Mouse (Mus musculus) intestine, postnatal 0 days (tissue): ENCODE results near the gene Unc45a. TPM values are rescaled to one million over a fixed set of nuclear protein-coding genes. Genes with fewer than 3 reads are reported as not detected.

ENCODE experiments used
- ATAC-seq: fragments of 200-750 bp; cut with Nextera tagmentation; 2 replicates; pipeline ENCODE4 v1.8.0; 2017; ENCODE audit warnings: mild to moderate bottlenecking, moderate TSS enrichment, moderate library complexity
- H3K27ac ChIP-seq: fragments of 300-500 bp; sonication (generic); 2 replicates; pipeline ENCODE4 v1.5.1; 2014; ENCODE audit warnings: mild to moderate bottlenecking, low read depth, low read length, moderate library complexity
- H3K27me3 ChIP-seq: fragments of 300-500 bp; sonication (generic); replicated peaks from 2 replicates; pipeline ENCODE4 v1.6.1; 2014; ENCODE audit warnings: low read length, mixed read lengths; ENCODE audit not compliant: control insufficient read depth, insufficient read depth
- H3K36me3 ChIP-seq: fragments of 300-500 bp; sonication (generic); 2 replicates; pipeline ENCODE4 v1.6.1; 2014; ENCODE audit warnings: mild to moderate bottlenecking, moderate library complexity; ENCODE audit not compliant: control insufficient read depth, insufficient read depth
- H3K4me1 ChIP-seq: fragments of 300-500 bp; sonication (generic); replicated peaks from 2 replicates; pipeline ENCODE4 v1.6.1; 2014; ENCODE audit warnings: antibody characterized with exemption, low read length, mixed read lengths; ENCODE audit not compliant: control insufficient read depth, insufficient read depth
- H3K4me2 ChIP-seq: fragments of 300-500 bp; sonication (generic); replicated peaks from 2 replicates; pipeline ENCODE4 v1.6.1; 2014; ENCODE audit warnings: low read depth, mild to moderate bottlenecking, moderate library complexity
- H3K4me3 ChIP-seq: fragments of 300-500 bp; sonication (generic); 2 replicates; pipeline ENCODE4 v1.5.1; 2014; ENCODE audit warnings: low read depth, low read length
- H3K9ac ChIP-seq: fragments of 300-500 bp; sonication (generic); 2 replicates; pipeline ENCODE4 v1.6.1; 2014; ENCODE audit warnings: mild to moderate bottlenecking, low read depth, low read length
- H3K9me3 ChIP-seq: fragments of 300-500 bp; sonication (generic); 2 replicates; pipeline ENCODE4 v1.6.1; 2016; ENCODE audit warnings: mixed run types; ENCODE audit not compliant: control insufficient read depth
- CTCF ChIP-seq: sonication (generic); IDR thresholded peaks from 2 replicates; pipeline ENCODE4 v1.5.1; 2016; ENCODE audit warnings: low read depth, mild to moderate bottlenecking, control low read depth, antibody characterized with exemption, moderate library complexity
- WGBS: fragments of 180-500 bp; shearing (Covaris S2); extraction: QIAGEN DNeasy Blood & Tissue Kit; methylation state at CpG from one replicate; pipeline ENCODE4 v1.1.7; 2014; 5-methylcytosine and 5-hydroxymethylcytosine counted together
- polyA plus RNA-seq: library from polyadenylated mRNA; unstranded; fragments of >200 nt; fragmentation: Nextera tagmentation; extraction: Ambion mirVana; gene quantifications from 2 replicates; pipeline ENCODE4 v1.2.1, GENCODE M21; 2015

Unc45a gene
- polyA plus RNA-seq, 1 experiment from 2014 or later: 20.0 TPM

- 0 out of 2 replicates have a peak, but pooled peaks have one; percentile 16 for ATAC-seq
- no peak overlapping the region for H3K4me3 ChIP-seq
- H3K27me3 ChIP-seq: no peaks in the 10 kb centered on the region
- no peaks in the 10 kb centered on the region for H3K9me3 ChIP-seq
- no peak for TF ChIP-seq CTCF
- no peaks in the 10 kb centered on the region; the same call in 1 of the 2 replicates for H3K4me1 ChIP-seq
- H3K27ac ChIP-seq: peak overlapping the region; percentile 76
- WGBS: 59% methylated on average over 13 of the region's 13 CpGs
- no peak overlapping the region for H3K4me2 ChIP-seq
- peaks cover 18% of the 10 kb centered on the region; the same call in 1 of the 2 replicates for H3K36me3 ChIP-seq
- no peak overlapping the region for H3K9ac ChIP-seq
Measured at GRCm38 (mm10) chr7:80347670-80348586, 7.1 kb upstream of the Unc45a start.

- WGBS: 72% methylated on average over 5 of the region's 5 CpGs
- Histone ChIP-seq H3K4me1 (no peaks in the 10 kb centered on the region; the same call in 1 of the 2 replicates), H3K4me3 (no peak overlapping the region), H3K36me3 (peaks cover 13% of the 10 kb centered on the region; the same call in 1 of the 2 replicates), H3K9me3 (no peaks in the 10 kb centered on the region), H3K27me3 (no peaks in the 10 kb centered on the region), H3K4me2 (no peak overlapping the region), H3K27ac (no peak overlapping the region), H3K9ac (no peak overlapping the region)
- no peak for ATAC-seq
- no peak for TF ChIP-seq CTCF
Measured at GRCm38 (mm10) chr7:80346830-80347229, 6.0 kb upstream of the Unc45a start.

DNA sequence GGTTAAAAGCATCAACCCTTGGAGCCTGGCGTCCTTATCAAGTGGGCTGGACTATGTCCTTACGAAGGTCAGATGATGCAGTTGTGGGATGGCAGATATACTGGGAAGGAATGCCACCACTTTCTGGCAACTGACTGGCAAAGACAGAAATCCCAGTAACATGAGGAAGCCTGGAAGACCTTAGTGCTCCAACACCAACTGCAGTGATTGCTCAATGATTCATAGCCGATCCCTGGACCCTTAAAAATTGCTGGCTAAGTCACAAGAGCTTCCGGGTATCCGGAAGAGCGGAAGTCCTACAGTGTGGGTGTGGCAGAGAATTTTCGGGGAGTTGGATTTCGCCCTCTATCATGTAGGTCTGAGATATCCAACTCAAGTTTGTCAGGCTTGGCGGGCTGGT lies 5.4 kb upstream of the Unc45a start:
- Histone ChIP-seq H3K36me3 (peaks cover 7% of the 10 kb centered on the region; the same call in 1 of the 2 replicates), H3K27ac (no peak overlapping the region), H3K27me3 (no peaks in the 10 kb centered on the region), H3K9me3 (no peaks in the 10 kb centered on the region), H3K9ac (no peak overlapping the region), H3K4me2 (no peak overlapping the region), H3K4me1 (no peaks in the 10 kb centered on the region; the same call in 1 of the 2 replicates), H3K4me3 (no peak overlapping the region)
- TF ChIP-seq CTCF: no peak
- no peak for ATAC-seq
- WGBS: 81% methylated on average over 9 of the region's 9 CpGs

GRCm38 (mm10) chr7:80343270-80344018 lies 2.6 kb upstream of the Unc45a start:
- Histone ChIP-seq H3K9ac (peak overlapping the region; percentile 58), H3K4me2 (peak overlapping the region; percentile 74), H3K4me1 (no peaks in the 10 kb centered on the region; the same call in 1 of the 2 replicates), H3K27me3 (no peaks in the 10 kb centered on the region), H3K36me3 (no peaks in the 10 kb centered on the region), H3K27ac (peak overlapping the region; percentile 69), H3K9me3 (no peaks in the 10 kb centered on the region), H3K4me3 (peak overlapping the region; percentile 49)
- 21% methylated on average over 19 of the region's 19 CpGs for WGBS
- ATAC-seq: no peak
- TF ChIP-seq CTCF: no peak

DNA sequence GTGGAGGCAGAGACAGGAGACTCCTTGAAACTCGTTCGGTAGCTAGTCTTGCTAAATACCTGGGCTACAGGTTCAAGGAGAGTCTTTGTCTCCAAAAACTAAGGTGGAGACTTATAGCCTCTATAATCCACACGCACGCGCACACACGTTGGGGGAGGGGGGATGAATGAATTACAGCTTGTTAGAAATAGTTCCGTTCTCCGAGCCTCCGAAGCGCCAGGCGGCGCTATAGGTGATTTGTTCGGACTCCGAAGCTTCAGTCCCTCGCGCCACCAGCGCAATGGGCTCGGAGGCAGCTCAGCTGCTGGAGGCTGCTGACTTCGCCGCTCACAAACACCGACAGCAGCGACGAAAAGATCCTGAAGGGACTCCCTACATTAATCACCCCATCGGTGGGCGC lies 2.1 kb upstream of the Unc45a start, which contains the start of gene Hddc3:
Gene Hddc3 (plus strand): TSS at position 247 of the 400 bp plus-strand sequence.
- peak; percentile 86 for TF ChIP-seq CTCF
- Histone ChIP-seq H3K4me3 (peak within 1 kb of the TSS; percentile 49), H3K36me3 (no peaks in the 10 kb centered on the region), H3K27me3 (no peaks in the 10 kb centered on the region), H3K4me1 (no peaks in the 10 kb centered on the region; the same call in 1 of the 2 replicates), H3K9ac (peak within 1 kb of the TSS; percentile 58), H3K27ac (peak within 1 kb of the TSS; percentile 69), H3K9me3 (no peaks in the 10 kb centered on the region), H3K4me2 (peak within 1 kb of the TSS; percentile 74)
- under 1% methylated on average over 25 of the region's 25 CpGs for WGBS
- ATAC-seq: peak; percentile 41

GRCm38 (mm10) chr7:80341793-80342192 lies 988 bp upstream of the Unc45a start:
- TF ChIP-seq CTCF: no peak
- 75% methylated on average over 7 of the region's 7 CpGs for WGBS
- Histone ChIP-seq H3K4me2 (no peak overlapping the region), H3K9me3 (no peaks in the 10 kb centered on the region), H3K27me3 (no peaks in the 10 kb centered on the region), H3K4me1 (no peaks in the 10 kb centered on the region; the same call in 1 of the 2 replicates), H3K9ac (no peak overlapping the region), H3K36me3 (peaks cover 4% of the 10 kb centered on the region), H3K27ac (no peak overlapping the region), H3K4me3 (no peak overlapping the region)
- no peak for ATAC-seq
